Mouse (Mus musculus): ENCODE data around the gene Raly. TPM values are rescaled to one million over a fixed set of nuclear protein-coding genes. Genes with fewer than 3 reads are reported as not detected.

The Raly gene
- total RNA-seq, 2 experiments from 2014 or later, result 162 to 171 TPM

DNA sequence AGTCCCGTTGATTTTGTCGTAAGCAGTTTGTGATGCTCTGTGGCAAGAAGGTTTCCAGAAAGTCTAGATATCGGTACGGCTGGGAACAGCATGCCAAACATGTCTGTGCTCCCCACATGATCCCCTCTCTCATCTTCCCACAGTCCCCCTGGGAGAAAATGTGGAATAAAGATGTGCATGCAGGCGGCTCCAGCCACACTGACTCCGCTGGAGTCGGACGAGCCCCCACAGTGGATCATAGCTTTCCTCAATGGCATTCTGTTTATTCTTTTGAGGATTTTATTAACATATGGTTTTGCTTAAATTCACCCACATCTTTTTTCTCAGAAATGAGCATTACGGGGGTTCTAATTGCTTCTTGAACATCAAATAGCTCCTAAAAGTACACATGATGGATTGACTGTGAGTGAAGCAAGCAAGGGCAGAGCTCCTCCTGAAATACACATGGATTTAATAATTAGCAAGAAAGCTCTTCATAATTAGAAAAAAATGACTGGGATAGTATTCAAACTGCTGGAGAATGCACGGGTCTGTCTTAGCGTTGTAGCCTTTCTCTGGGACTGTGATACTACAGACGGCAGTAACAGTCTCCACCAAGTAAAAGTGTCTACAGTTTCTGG is 125.1 kb downstream of the Raly start:
- intact Hi-C loops (cut with DNase I), result no loop called here
- no peak for DNase-seq

DNA sequence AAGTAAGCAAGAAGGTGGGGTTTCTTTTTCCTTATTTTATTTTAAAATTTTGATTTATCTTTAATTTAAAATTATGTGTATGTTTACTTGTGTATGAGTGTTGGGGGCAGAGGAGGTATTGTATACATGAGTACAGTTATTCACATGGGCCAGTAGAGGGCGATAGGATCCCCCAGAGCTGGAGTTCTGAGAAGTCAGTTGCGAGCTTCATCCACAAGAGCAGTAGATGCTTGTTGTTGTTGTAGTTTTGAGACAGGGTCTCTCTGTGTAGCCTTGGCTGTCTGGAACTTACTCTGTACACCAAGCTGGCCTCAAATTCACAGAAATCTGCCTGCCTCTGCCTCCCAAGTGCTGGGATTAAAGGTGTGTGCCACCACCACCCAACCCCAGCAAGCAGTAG is 125.7 kb downstream of the Raly start:
- peak; percentile 11 to 30 for DNase-seq
- intact Hi-C loops (cut with DNase I), result no loop called here

Other genes with a start within 250 kb of the Raly start
- gene 1700003F12Rik, start 244.0 kb upstream of the Raly start, total RNA-seq (2021), result under 1 TPM; 0.38 to 0.40 TPM
- under 1 TPM in 1 of 2 experiments, not detected in 1; 0.22 TPM for gene Actl10, start 239.3 kb upstream of the Raly start, total RNA-seq (2021)
- gene Necab3, start 232.2 kb upstream of the Raly start, total RNA-seq (2021), result 1 to 10 TPM; 1.3 to 1.8 TPM
- gene E2f1, start 221.2 kb upstream of the Raly start, total RNA-seq (2021), result 10 to 100 TPM; 10.2 to 10.4 TPM
- gene Pxmp4, start 187.4 kb upstream of the Raly start, total RNA-seq (2021), result 10 to 100 TPM; 25.7 to 26.8 TPM
- gene Zfp341, start 177.8 kb upstream of the Raly start, total RNA-seq (2021), result 1 to 10 TPM; 2.2 to 2.9 TPM
- not detected for gene 4930519P11Rik, start 177.7 kb upstream of the Raly start, total RNA-seq (2021)
- 100 to 1,000 TPM; 125 to 126 TPM for gene Chmp4b, start 139.4 kb upstream of the Raly start, total RNA-seq (2021)
- gene Gm14214, start 21.1 kb upstream of the Raly start, total RNA-seq (2021), result not detected
- not detected for gene a, start 306 bp downstream of the Raly start, total RNA-seq (2021)
- 10 to 100 TPM; 69.8 to 70.5 TPM for gene Eif2s2, start 101.8 kb downstream of the Raly start, total RNA-seq (2021)
- under 1 TPM; 0.07 to 0.10 TPM for gene Gm14226, start 227.2 kb downstream of the Raly start, total RNA-seq (2021)

All from heart, postnatal 10 days (tissue).